Mouse (Mus musculus): ENCODE measurements around the gene Zdhhc21.
A peak's percentile ranks its signal among the peaks of the same experiment; 100 is the strongest.

Gene Zdhhc21

DNA sequence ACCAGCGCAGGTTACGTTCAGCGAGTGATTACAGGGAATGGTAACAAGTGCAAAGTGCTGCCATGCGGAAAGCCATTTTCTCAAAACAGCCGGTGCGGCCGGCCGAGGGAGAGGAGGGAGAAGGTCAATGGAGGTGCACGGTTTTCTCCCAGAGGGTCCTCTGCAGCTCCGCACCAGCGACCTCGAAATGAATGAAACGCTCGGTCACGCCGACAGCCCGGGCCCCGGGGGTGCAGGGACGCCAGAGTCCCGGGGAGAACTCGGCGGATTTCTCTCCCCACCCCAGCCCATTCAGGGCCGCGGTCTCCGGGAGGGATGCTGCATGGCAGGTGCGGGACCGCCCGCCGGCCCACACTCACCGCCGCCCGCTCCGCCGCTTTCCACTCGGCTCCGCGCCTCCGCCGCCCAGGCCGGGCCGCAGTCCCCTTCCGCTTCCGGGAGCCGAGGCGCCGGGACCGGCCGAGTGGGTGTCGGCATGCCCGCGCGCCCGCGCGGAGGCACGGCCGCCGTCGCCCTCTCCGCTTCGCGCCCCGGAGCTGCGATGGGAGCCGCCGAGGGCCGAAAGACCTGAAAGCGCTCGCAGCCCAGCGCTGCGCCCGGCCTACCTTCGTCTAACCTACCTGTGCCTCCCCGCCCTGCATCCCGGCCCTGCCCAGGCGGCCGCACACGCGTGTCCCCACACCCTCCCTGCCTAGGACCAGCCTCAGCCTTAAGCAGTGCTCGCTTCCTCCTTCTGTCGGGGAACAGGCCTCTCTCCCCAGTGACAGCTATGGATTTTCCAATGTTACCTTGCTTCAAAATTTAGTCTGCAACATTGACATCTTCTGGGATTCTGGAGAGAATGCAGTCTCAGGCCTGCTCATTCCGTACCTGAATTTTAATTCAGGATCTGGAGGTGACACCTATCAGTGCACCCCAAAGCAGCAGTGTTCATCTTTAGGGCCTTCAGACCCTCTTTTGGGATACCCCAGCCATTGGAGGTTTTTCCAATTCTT lies at the start of gene Zdhhc21:
Zdhhc21 (minus strand) TSS at position 828 of the 995 bp plus-strand sequence.
- peak; percentile 86 for DNase-seq

DNA sequence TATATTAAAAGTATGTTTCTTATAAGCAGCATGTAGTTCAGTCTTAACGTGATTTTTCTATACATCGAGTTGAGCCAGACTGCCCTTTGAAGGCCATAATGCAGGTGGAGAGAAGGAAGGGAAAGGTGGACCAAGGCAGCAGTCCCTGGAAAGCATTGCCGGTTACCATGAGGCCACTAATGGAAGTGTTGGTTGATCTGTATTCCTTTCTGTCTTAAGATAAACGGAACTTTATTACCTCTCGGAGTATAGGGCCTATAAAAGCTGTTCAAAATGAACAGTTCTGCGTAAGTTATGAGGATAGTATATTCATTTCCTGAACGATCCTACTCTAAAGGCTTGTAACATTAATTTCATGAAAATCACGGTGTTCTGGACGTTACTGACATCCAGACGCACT lies 35.5 kb upstream of the Zdhhc21 start:
- DNase-seq = no peak

DNA sequence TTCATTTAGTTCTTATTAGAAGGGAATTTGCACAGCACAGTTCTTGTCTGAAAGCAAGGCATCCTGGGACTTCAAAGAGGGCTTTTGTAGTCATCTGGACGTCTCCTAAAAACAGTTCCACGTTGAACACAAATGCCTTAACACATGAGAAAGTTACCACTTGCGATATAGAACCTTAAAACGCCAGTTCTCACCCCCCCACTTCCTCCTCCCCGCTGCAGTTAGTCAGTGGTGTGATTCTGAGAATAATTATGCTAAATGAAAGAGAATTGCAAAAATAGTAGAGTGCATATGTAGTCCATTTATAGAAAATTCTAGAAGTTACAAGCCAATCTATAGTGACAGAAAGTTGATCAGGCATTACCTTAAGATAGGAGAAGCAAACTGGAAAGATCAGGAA lies 32.5 kb upstream of the Zdhhc21 start:
- no peak for DNase-seq

GRCm38 (mm10) chr4:82891566-82891965 lies 31.8 kb upstream of the Zdhhc21 start:
- DNase-seq = no peak

DNA sequence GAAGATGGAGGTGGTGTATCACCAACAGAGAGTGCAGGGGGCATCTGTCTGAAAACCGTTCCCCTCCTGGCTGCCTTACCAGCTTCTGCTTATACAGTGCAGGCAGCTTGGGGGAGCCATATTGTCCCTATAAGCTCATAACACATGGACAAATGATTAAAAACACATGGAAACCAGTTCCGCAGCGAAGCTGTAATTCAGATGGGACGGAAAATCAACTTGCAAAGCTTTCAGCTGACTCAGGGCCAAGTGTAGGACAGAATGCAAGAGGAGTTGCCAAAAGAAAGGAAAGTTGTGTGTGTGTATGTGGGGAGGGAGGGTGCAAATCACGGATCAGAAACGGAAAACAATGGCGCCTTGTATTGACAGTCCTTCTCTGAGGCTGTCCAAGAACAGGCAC lies 31.3 kb upstream of the Zdhhc21 start:
- no peak for DNase-seq

GRCm38 (mm10) chr4:82890585-82890984 lies 30.8 kb upstream of the Zdhhc21 start:
- no peak for DNase-seq

- no peak for DNase-seq
These were observed 26.4 kb upstream of the Zdhhc21 start for GRCm38 (mm10) chr4:82886148-82886547.

GRCm38 (mm10) chr4:82885535-82885913 lies 25.8 kb upstream of the Zdhhc21 start:
- DNase-seq = no peak

- peak; percentile 63 for DNase-seq
These were observed 25.1 kb upstream of the Zdhhc21 start, which contains the start of gene Cer1 for GRCm38 (mm10) chr4:82884636-82885534. Gene Cer1 (minus strand): TSS chr4:82885148.

DNA sequence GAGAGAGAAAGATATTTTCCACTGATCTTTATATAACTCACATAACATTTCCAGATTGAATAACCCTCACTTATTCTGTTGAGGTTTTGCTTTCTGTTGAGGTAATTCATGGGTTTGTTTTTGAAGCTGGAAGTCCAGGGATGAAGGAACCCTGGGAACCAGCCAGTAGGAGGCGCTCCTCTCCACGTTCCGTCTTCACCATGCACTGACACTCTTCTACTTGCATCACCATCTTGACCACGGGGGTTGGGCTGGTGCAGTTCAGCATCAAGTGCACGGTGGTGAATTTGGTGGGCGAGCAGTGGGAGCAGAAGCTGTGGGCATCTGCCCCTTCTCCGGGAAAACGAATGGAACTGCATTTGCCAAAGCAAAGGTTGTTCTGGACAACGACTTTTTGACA lies 22.7 kb upstream of the Zdhhc21 start:
- DNase-seq = no peak

GRCm38 (mm10) chr4:82881366-82881765 lies 21.6 kb upstream of the Zdhhc21 start:
- DNase-seq = no peak

GRCm38 (mm10) chr4:82880243-82880642 lies 20.5 kb upstream of the Zdhhc21 start:
- no peak for DNase-seq

GRCm38 (mm10) chr4:82879152-82879551 lies 19.4 kb upstream of the Zdhhc21 start:
- no peak for DNase-seq

- no peak for DNase-seq
These were observed 16.9 kb upstream of the Zdhhc21 start for GRCm38 (mm10) chr4:82876656-82877055.

DNA sequence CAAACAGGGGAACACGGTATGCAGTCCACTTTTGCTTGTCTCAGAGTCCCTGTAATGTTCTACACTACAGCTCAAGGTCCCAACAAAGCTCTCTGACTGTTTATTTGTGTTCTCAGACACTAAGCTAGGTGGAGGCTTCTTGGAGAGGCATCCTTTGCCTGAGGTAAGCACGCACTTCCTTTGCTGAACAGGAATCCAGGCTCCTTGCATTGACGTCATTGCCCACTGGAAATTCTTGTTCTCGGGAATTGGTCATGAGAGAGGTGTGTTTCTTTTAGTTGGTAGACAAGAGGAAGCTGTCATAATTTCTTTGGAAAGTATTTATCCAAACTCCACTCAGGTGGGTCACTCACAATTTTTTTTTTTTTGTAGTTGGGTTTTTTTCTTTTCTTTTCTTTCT lies 15.8 kb upstream of the Zdhhc21 start:
- DNase-seq = no peak

- no peak for DNase-seq
These were observed 15.0 kb upstream of the Zdhhc21 start for GRCm38 (mm10) chr4:82874791-82875190.

DNA sequence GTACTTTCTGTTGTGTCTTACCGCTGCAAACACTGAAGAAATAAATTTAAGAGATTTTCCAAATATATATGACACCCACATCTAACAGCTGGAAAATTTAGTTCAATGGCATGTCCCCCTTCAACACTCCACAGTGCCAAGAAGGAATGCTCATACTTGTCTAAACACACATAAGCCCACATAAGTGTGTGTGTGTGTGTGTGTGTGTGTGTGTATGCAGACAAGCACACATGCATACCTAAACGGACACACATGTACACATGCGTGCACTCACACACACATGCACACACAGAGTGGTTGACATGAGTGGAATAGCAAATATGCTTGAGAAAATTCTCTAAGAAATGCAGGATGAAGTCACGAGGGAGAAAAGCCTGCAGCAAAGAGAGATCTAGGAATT lies 12.8 kb upstream of the Zdhhc21 start:
- DNase-seq = no peak

GRCm38 (mm10) chr4:82872121-82872520 lies 12.4 kb upstream of the Zdhhc21 start:
- DNase-seq = no peak

- no peak for DNase-seq
These were observed 11.2 kb upstream of the Zdhhc21 start for GRCm38 (mm10) chr4:82870931-82871330.

- no peak for DNase-seq
These were observed 8.1 kb upstream of the Zdhhc21 start for GRCm38 (mm10) chr4:82867731-82868445.

DNA sequence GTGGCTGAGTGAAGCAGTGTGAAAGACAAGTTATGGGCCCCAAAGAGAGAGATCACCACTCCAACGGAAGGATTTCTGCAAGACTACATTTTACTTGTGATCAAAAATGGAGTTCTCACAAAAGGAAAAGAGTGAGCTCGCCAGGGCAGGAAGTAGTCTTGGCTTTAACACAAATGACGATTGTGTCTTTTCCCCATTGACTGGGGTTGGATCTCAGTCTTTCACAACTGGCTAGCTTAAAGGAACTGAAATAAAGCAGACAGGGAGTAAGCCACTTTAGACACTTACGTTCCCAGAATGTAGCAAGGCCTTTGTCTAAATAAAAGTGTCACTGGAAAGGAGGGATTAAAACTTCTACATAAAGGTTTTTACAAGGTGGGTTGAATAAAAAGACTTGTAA lies 7.4 kb upstream of the Zdhhc21 start:
- no peak for DNase-seq

GRCm38 (mm10) chr4:82864974-82865699 lies 5.4 kb upstream of the Zdhhc21 start:
- no peak for DNase-seq
